Mouse (Mus musculus) liver, embryonic 16.5 days (tissue): ENCODE measurements around the gene Fam214a. TPM values are rescaled to one million over a fixed set of nuclear protein-coding genes. Genes with fewer than 3 reads are reported as not detected.

Source experiments
- ATAC-seq: fragments of 200-750 bp; cut with Nextera tagmentation; 2 replicates; pipeline ENCODE4 v1.8.0; 2017; ENCODE audit warnings: low read depth, mild to moderate bottlenecking, moderate number of reproducible peaks, moderate library complexity
- H3K27ac ChIP-seq: fragments of 300-500 bp; sonication (generic); 2 replicates; pipeline ENCODE4 v1.5.1; 2014; ENCODE audit warnings: mild to moderate bottlenecking, low read length
- H3K27me3 ChIP-seq: fragments of 300-500 bp; sonication (generic); 2 replicates; pipeline ENCODE4 v1.6.1; 2014; ENCODE audit warnings: low read depth, low read length, mixed read lengths; ENCODE audit not compliant: control insufficient read depth, insufficient read depth
- H3K36me3 ChIP-seq: fragments of 300-500 bp; sonication (generic); 2 replicates; pipeline ENCODE4 v1.6.1; 2014; ENCODE audit warnings: mild to moderate bottlenecking; ENCODE audit not compliant: control insufficient read depth, insufficient read depth
- H3K4me1 ChIP-seq: fragments of 300-500 bp; sonication (generic); 2 replicates; pipeline ENCODE4 v1.6.1; 2014; ENCODE audit warnings: low read depth, low read length, mixed read lengths; ENCODE audit not compliant: control insufficient read depth
- H3K4me2 ChIP-seq: fragments of 300-500 bp; sonication (generic); 2 replicates; pipeline ENCODE4 v1.6.1; 2014; ENCODE audit warnings: low read depth, low read length, mixed read lengths
- H3K4me3 ChIP-seq: fragments of 300-500 bp; sonication (generic); 2 replicates; pipeline ENCODE4 v1.5.1; 2014; ENCODE audit warnings: low read depth, mild to moderate bottlenecking, low read length
- H3K9ac ChIP-seq: fragments of 300-500 bp; sonication (generic); 2 replicates; pipeline ENCODE4 v1.6.1; 2014; ENCODE audit warnings: low read depth, low read length
- H3K9me3 ChIP-seq: fragments of 300-500 bp; sonication (generic); replicated peaks from 2 replicates; pipeline ENCODE4 v1.6.1; 2016; ENCODE audit warnings: low read length; ENCODE audit not compliant: control insufficient read depth
- WGBS: fragments of 180-500 bp; shearing (Covaris S2); extraction: QIAGEN DNeasy Blood & Tissue Kit; methylation state at CpG from one replicate; pipeline ENCODE4 v1.1.7; 2014; ENCODE audit not compliant: insufficient replicate concordance; 5-methylcytosine and 5-hydroxymethylcytosine counted together
- polyA plus RNA-seq: library from polyadenylated mRNA; unstranded; fragments of >200 nt; fragmentation: Nextera tagmentation; extraction: Ambion mirVana; gene quantifications from 2 replicates; pipeline ENCODE4 v1.2.1, GENCODE M21; 2015

Fam214a gene
- polyA plus RNA-seq, 1 experiment from 2014 or later: 2.7 TPM

DNA sequence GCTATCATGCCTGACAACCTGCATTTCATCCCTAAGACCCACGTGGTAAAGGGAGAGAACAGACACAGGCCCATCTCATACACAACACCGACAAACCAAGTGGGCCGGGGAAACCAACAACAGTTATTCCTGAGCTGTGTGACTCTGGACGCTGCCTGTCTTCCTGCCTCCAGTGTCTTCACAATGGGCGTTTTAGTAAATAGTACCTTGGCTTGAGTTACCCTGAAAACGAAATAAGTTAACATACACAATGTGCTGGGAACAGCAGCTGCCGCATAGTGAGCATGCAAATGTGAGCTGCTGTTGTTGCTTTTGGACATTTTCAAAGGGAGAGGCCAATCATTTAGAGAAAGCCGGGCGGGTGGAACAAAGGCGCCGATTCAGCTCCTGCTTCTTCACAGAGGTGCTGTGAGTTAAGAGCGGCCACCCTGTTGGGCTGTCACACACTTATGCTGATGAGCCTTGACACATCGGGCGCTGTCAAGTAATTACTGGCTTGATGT, 8.4 kb downstream of the Fam214a start:
- no peaks in the 10 kb centered on the region for H3K36me3 ChIP-seq
- no peak overlapping the region for H3K4me2 ChIP-seq
- 61% methylated on average over 14 of the region's 14 CpGs for WGBS

DNA sequence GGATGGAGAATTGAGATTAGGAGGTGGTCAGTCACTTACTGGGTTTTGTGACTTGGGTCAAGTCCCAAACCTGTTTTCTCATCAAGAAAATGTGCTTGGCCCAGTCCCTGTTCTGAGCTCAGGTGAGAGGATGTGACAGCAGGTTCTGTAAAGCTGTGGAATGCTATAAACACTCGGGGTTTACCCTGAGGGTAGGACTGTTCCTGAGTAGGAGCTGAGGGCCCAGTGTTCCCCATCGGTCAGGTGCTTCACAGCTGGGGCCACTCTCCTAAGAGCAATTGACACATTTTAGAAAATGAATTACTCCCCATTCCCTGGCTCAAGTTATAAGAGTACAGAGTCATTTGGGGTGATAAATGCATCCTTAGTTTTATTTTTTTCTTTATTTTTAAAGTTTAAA, 11.3 kb downstream of the Fam214a start:
- H3K9ac ChIP-seq: no peak overlapping the region
- H3K27ac ChIP-seq: no peak overlapping the region
- 67% methylated on average over 2 of the region's 2 CpGs for WGBS
- no peak overlapping the region for H3K4me3 ChIP-seq
- no peaks in the 10 kb centered on the region for H3K27me3 ChIP-seq
- no peak overlapping the region for H3K4me2 ChIP-seq
- H3K36me3 ChIP-seq: no peaks in the 10 kb centered on the region
- no peaks in the 10 kb centered on the region for H3K4me1 ChIP-seq
- ATAC-seq: no peak
- H3K9me3 ChIP-seq: no peaks in the 10 kb centered on the region

More for the DNA sequence above, 8.4 kb downstream of the Fam214a start:
- Histone ChIP-seq H3K4me3 (no peak overlapping the region), H3K27me3 (no peaks in the 10 kb centered on the region), H3K9me3 (no peaks in the 10 kb centered on the region), H3K4me1 (no peaks in the 10 kb centered on the region), H3K27ac (no peak overlapping the region), H3K9ac (no peak overlapping the region)
- ATAC-seq: no peak

DNA sequence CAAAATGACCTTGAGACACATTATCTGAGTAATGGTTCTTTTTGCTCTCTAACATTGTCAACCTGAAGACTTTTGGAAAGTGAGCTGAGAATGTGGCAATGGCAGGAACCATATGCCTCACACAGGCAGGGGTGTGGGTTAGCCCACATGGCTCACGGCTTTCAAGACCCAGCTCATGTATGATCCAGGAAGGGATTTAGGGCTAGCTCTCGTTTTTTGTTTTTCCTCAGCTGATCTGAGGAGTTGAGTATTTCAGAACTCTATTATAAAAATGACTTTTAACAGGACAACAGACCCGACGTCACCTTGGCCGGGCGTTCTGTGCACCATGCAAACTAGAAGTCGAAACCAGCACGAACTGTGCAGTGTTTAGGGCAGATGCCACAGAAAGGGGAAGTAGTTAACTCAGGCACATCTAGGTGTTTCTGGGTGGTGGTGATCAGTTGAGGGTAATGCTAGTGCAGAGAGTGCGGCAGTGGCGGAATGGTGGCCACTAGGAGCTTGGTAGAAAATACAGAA, 12.2 kb downstream of the Fam214a start:
- Histone ChIP-seq H3K4me2 (no peak overlapping the region), H3K9ac (no peak overlapping the region), H3K9me3 (no peaks in the 10 kb centered on the region), H3K36me3 (no peaks in the 10 kb centered on the region), H3K4me3 (no peak overlapping the region), H3K27me3 (no peaks in the 10 kb centered on the region), H3K4me1 (no peaks in the 10 kb centered on the region), H3K27ac (no peak overlapping the region)
- 51% methylated on average over 10 of the region's 10 CpGs for WGBS
- no peak; the same call in 1 of the 2 replicates for ATAC-seq

- WGBS: 25% methylated on average over 4 of the region's 4 CpGs
- no peaks in the 10 kb centered on the region for H3K9me3 ChIP-seq
- H3K27me3 ChIP-seq: no peaks in the 10 kb centered on the region
- H3K4me3 ChIP-seq: no peak overlapping the region
- no peak overlapping the region for H3K9ac ChIP-seq
- ATAC-seq: no peak
- H3K4me1 ChIP-seq: no peaks in the 10 kb centered on the region
- no peak overlapping the region for H3K4me2 ChIP-seq
- no peak overlapping the region for H3K27ac ChIP-seq
- no peaks in the 10 kb centered on the region for H3K36me3 ChIP-seq
These were observed 13.5 kb downstream of the Fam214a start for GRCm38 (mm10) chr9:74966200-74966599.

DNA sequence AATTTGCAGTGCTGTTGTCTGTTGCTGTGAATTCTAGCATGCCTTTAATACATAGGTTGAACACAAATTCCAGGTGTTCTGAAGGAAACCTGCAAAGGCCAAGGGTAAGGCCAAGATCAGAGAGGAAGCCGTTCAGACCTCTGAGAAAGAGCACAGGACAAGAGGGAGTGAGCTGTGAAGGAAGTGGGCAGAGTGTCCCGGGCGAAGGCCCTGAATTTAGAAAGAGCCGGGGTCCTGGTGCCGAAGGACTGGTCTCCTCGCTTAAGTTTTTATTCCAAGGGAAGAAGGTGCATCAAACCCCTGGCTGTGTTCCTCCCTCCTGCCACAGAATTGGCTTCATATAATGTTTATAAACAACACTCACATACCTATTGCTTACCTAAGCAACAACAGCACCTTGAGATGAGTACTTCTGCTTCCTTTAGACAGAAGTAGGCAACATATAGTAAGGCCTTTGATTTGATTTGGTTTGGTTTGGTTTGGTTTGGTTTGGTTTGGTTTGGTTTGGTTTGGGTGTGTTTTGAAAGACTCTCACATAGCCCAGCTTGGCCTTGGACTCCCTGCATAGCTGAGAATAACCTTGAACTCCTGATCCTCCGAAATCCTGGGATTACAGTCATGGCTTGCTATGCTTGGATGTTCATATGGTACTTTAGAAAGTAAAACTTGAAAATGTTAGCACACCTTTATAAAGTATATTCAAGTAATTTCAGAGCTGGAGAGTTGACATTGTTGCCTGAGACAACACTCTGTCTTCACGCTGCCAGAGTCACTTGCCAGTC, 16.2 kb downstream of the Fam214a start:
- H3K4me1 ChIP-seq: peaks cover 2% of the 10 kb centered on the region; the same call in 1 of the 2 replicates
- H3K9ac ChIP-seq: no peak overlapping the region
- WGBS: 74% methylated on average over 8 of the region's 8 CpGs
- no peak overlapping the region for H3K4me2 ChIP-seq
- H3K4me3 ChIP-seq: no peak overlapping the region
- ATAC-seq: no peak
- H3K9me3 ChIP-seq: no peaks in the 10 kb centered on the region
- no peak overlapping the region for H3K27ac ChIP-seq
- no peaks in the 10 kb centered on the region for H3K36me3 ChIP-seq
- H3K27me3 ChIP-seq: no peaks in the 10 kb centered on the region

DNA sequence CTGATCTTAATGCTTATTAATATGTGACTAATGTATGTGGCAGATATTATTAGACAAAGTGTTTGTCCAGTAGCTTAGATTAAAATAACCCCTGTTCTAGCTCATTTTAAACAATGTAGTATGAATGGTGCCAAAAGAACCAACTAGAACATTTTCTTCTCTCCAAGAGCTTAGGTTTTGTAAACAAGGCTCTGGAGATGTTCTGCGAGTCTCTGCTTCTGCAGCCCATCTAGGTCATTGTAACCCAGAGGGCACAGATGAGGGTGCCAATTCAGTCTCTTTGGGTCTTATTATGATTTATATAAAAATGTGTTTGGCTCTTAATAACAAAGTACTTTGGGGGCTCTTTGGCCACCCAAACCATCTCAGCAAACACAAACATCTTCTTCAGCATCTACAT, 17.9 kb downstream of the Fam214a start:
- ATAC-seq: no peak
- Histone ChIP-seq H3K4me2 (no peak overlapping the region), H3K27ac (no peak overlapping the region), H3K36me3 (no peaks in the 10 kb centered on the region), H3K4me1 (peaks cover 8% of the 10 kb centered on the region; the same call in 1 of the 2 replicates), H3K9me3 (no peaks in the 10 kb centered on the region), H3K9ac (no peak overlapping the region), H3K27me3 (no peaks in the 10 kb centered on the region), H3K4me3 (no peak overlapping the region)
- 75% methylated on average over 1 of the region's 1 CpGs for WGBS

GRCm38 (mm10) chr9:74971191-74971976, 18.7 kb downstream of the Fam214a start:
- Histone ChIP-seq H3K9ac (no peak overlapping the region), H3K4me3 (no peak overlapping the region), H3K27me3 (no peaks in the 10 kb centered on the region), H3K4me2 (no peak overlapping the region), H3K27ac (no peak overlapping the region), H3K4me1 (peaks cover 9% of the 10 kb centered on the region; the same call in 1 of the 2 replicates), H3K9me3 (no peaks in the 10 kb centered on the region), H3K36me3 (no peaks in the 10 kb centered on the region)
- WGBS: 63% methylated on average over 12 of the region's 12 CpGs
- no peak for ATAC-seq

- Histone ChIP-seq H3K36me3 (no peaks in the 10 kb centered on the region), H3K4me2 (no peak overlapping the region), H3K27me3 (no peaks in the 10 kb centered on the region), H3K27ac (no peak overlapping the region), H3K4me3 (no peak overlapping the region), H3K9ac (no peak overlapping the region), H3K4me1 (peaks cover 9% of the 10 kb centered on the region; the same call in 1 of the 2 replicates), H3K9me3 (no peaks in the 10 kb centered on the region)
- ATAC-seq: peak; percentile 44
- WGBS: 60% methylated on average over 5 of the region's 5 CpGs
These were observed 20.1 kb downstream of the Fam214a start for GRCm38 (mm10) chr9:74972736-74973135.
